11 mouse cellular contexts compared by ENCODE assay signal in genomic region chr8:106971916-106972315, GRCm38 (mm10). TPM values are rescaled to one million over a fixed set of nuclear protein-coding genes. Genes with fewer than 3 reads are reported as not detected.
DNase-seq lines count a peak whose midpoint lies in the region; ATAC-seq lines count a peak whose summit lies in the region.
"Had no signal": no experiment of that assay in that cellular context is flagged by ENCODE, and none has a peak within 500 bp of the region (broad histone marks: within the 10 kb centered on the region; RNA-seq: fewer than 3 reads in every experiment).

No protein-coding gene starts in this region.

- H3K9ac ChIP-seq in heart, embryonic 12.5 days = no peak overlapping the region
- H3K9ac ChIP-seq in lung, embryonic 16.5 days (ENCODE audit: low read length) = no peak overlapping the region
- no peak overlapping the region for H3K9ac ChIP-seq in midbrain, embryonic 14.5 days (replicated peaks; ENCODE audit: low read length)
- H3K9ac ChIP-seq in forebrain, embryonic 16.5 days (replicated peaks; ENCODE audit: low read depth, low read length) = no peak overlapping the region
- H3K9ac ChIP-seq: limb, embryonic 12.5 days had no signal

- no peaks in the 10 kb centered on the region for H3K36me3 ChIP-seq in heart, embryonic 12.5 days
- H3K36me3 ChIP-seq in lung, embryonic 16.5 days (ENCODE audit: control insufficient read depth, insufficient read depth, low read length) = no peaks in the 10 kb centered on the region
- H3K36me3 ChIP-seq in midbrain, embryonic 14.5 days (ENCODE audit: control insufficient read depth, insufficient read depth, low read length) = no peaks in the 10 kb centered on the region
- H3K36me3 ChIP-seq in forebrain, embryonic 16.5 days (ENCODE audit: control insufficient read depth, insufficient read depth) = no peaks in the 10 kb centered on the region
- H3K36me3 ChIP-seq: limb, embryonic 12.5 days had no signal

- no peak overlapping the region for H3K27ac ChIP-seq in heart, embryonic 12.5 days (ENCODE audit: poor library complexity, severe bottlenecking)
- H3K27ac ChIP-seq in lung, embryonic 16.5 days (ENCODE audit: low read length) = 0 out of 2 replicates have a peak overlapping the region, but pooled peaks have one; percentile 5
- H3K27ac ChIP-seq in midbrain, embryonic 14.5 days (replicated peaks; ENCODE audit: low read depth, low read length) = no peak overlapping the region
- no peak overlapping the region for H3K27ac ChIP-seq in forebrain, embryonic 16.5 days (ENCODE audit: low read length)
- H3K27ac ChIP-seq: limb, embryonic 12.5 days had no signal

- peaks cover 12% of the 10 kb centered on the region for H3K4me1 ChIP-seq in heart, embryonic 12.5 days (replicated peaks)
- H3K4me1 ChIP-seq in lung, embryonic 16.5 days (replicated peaks; ENCODE audit: control insufficient read depth, insufficient read depth, low read length) = peaks cover 9% of the 10 kb centered on the region
- no peaks in the 10 kb centered on the region for H3K4me1 ChIP-seq in midbrain, embryonic 14.5 days (ENCODE audit: control insufficient read depth, insufficient read depth, low read length)
- no peaks in the 10 kb centered on the region for H3K4me1 ChIP-seq in forebrain, embryonic 16.5 days (replicated peaks; ENCODE audit: control insufficient read depth, insufficient read depth, low read length)
- H3K4me1 ChIP-seq: limb, embryonic 12.5 days had no signal

- no peaks in the 10 kb centered on the region for H3K9me3 ChIP-seq in heart, embryonic 12.5 days (replicated peaks)
- no peaks in the 10 kb centered on the region for H3K9me3 ChIP-seq in lung, embryonic 16.5 days (ENCODE audit: control insufficient read depth, low read length)
- no peaks in the 10 kb centered on the region for H3K9me3 ChIP-seq in midbrain, embryonic 14.5 days (ENCODE audit: control insufficient read depth, low read length)
- no peaks in the 10 kb centered on the region for H3K9me3 ChIP-seq in forebrain, embryonic 16.5 days (ENCODE audit: control insufficient read depth, low read length)
- H3K9me3 ChIP-seq: limb, embryonic 12.5 days had no signal

- no peak overlapping the region for H3K4me3 ChIP-seq in heart, embryonic 12.5 days
- H3K4me3 ChIP-seq in lung, embryonic 16.5 days (ENCODE audit: low read length) = no peak overlapping the region
- no peak overlapping the region for H3K4me3 ChIP-seq in midbrain, embryonic 14.5 days (replicated peaks; ENCODE audit: low read depth, low read length)
- no peak overlapping the region for H3K4me3 ChIP-seq in forebrain, embryonic 16.5 days (replicated peaks; ENCODE audit: low read length)
- H3K4me3 ChIP-seq: limb, embryonic 12.5 days had no signal

- WGBS in heart, embryonic 12.5 days = 47% methylated on average over 5 of the region's 5 CpGs
- WGBS in lung, embryonic 16.5 days = 42% methylated on average over 5 of the region's 5 CpGs
- WGBS in midbrain, embryonic 14.5 days = 87% methylated on average over 5 of the region's 5 CpGs
- 70% methylated on average over 5 of the region's 5 CpGs for WGBS in forebrain, embryonic 16.5 days

- H3K27me3 ChIP-seq in heart, embryonic 12.5 days (replicated peaks) = no peaks in the 10 kb centered on the region
- no peaks in the 10 kb centered on the region for H3K27me3 ChIP-seq in lung, embryonic 16.5 days (ENCODE audit: control insufficient read depth, insufficient read depth, low read depth, low read length)
- H3K27me3 ChIP-seq in midbrain, embryonic 14.5 days (ENCODE audit: control insufficient read depth, insufficient read depth, low read length) = no peaks in the 10 kb centered on the region
- H3K27me3 ChIP-seq in forebrain, embryonic 16.5 days (replicated peaks; ENCODE audit: control insufficient read depth, insufficient read depth, low read length) = peaks cover 39% of the 10 kb centered on the region
- H3K27me3 ChIP-seq: limb, embryonic 12.5 days had no signal

- 0 out of 2 replicates have a peak, but pooled peaks have one; percentile 72 for ATAC-seq in heart, embryonic 12.5 days (ENCODE audit: insufficient number of reproducible peaks, low FRiP score)
- ATAC-seq in lung, embryonic 16.5 days (ENCODE audit: low read depth) = peak; percentile 71; the same call in 1 of the 2 replicates
- no peak for ATAC-seq in midbrain, embryonic 14.5 days (ENCODE audit: low FRiP score, low TSS enrichment)
- ATAC-seq in forebrain, embryonic 16.5 days = no peak
- ATAC-seq: midbrain, embryonic 16.5 days had no signal

- no peak overlapping the region for H3K4me2 ChIP-seq in heart, embryonic 12.5 days
- H3K4me2 ChIP-seq in lung, embryonic 16.5 days (ENCODE audit: low read depth, low read length) = no peak overlapping the region
- H3K4me2 ChIP-seq in midbrain, embryonic 14.5 days (ENCODE audit: low read length) = no peak overlapping the region
- no peak overlapping the region for H3K4me2 ChIP-seq in forebrain, embryonic 16.5 days (ENCODE audit: low read length)
- H3K4me2 ChIP-seq: limb, embryonic 12.5 days had no signal

- DNase-seq in adrenal gland, postnatal 10 days = peak; percentile 50
- DNase-seq in adrenal gland, postnatal 25 days = no peak
- DNase-seq in 3T3-L1 (ENCODE audit: low read depth, low spot score) = peak; percentile 61
- DNase-seq in midbrain, embryonic 14.5 days = no peak
- DNase-seq in cerebellum, postnatal 4 days (ENCODE audit: low spot score in 2 of 2) = no peak
- DNase-seq: cerebellum, postnatal 36 days had no signal

RNA-seq across cellular contexts. Expression of gene Sntb2, which starts 36.4 kb away (rescaled TPM):
- 10 to 100 TPM; 23.5 to 30.0 TPM for total RNA-seq in adrenal gland, postnatal 10 days (2021)
- 31.4 and 52.7 TPM in 2 replicates for total RNA-seq in adrenal gland, postnatal 25 days (2021)
- polyA plus RNA-seq in heart, embryonic 12.5 days (2016; fragmentation: Nextera tagmentation; extraction: Ambion mirVana) = 11.5 and 12.2 TPM in 2 replicates
- 15.0 and 15.7 TPM in 2 replicates for polyA plus RNA-seq in lung, embryonic 16.5 days (2015; fragmentation: Nextera tagmentation; extraction: Ambion mirVana)
- 3.5 and 3.9 TPM in 2 replicates for polyA plus RNA-seq in midbrain, embryonic 14.5 days (2014; fragmentation: Nextera tagmentation; extraction: Ambion mirVana)
- polyA plus RNA-seq in forebrain, embryonic 16.5 days (2015; fragmentation: Nextera tagmentation; extraction: Ambion mirVana) = 2.8 and 4.8 TPM in 2 replicates

RNA-seq across cellular contexts. Expression of gene Vps4a, which starts 59.1 kb away (rescaled TPM):
- 10 to 100 TPM; 54.5 to 55.5 TPM for total RNA-seq in adrenal gland, postnatal 10 days (2021)
- 78.7 and 102 TPM in 2 replicates for total RNA-seq in adrenal gland, postnatal 25 days (2021)
- polyA plus RNA-seq in heart, embryonic 12.5 days (2016; fragmentation: Nextera tagmentation; extraction: Ambion mirVana) = 50.9 and 53.0 TPM in 2 replicates
- polyA plus RNA-seq in lung, embryonic 16.5 days (2015; fragmentation: Nextera tagmentation; extraction: Ambion mirVana) = 65.3 and 68.9 TPM in 2 replicates
- 152 and 153 TPM in 2 replicates for polyA plus RNA-seq in midbrain, embryonic 14.5 days (2014; fragmentation: Nextera tagmentation; extraction: Ambion mirVana)
- polyA plus RNA-seq in forebrain, embryonic 16.5 days (2015; fragmentation: Nextera tagmentation; extraction: Ambion mirVana) = 153 and 158 TPM in 2 replicates

Comparison
In these comparisons a context has a peak if more than half of its experiments do, and no peak if none do; other contexts are left out.
1. DNase-seq: peak in adrenal gland, postnatal 10 days (single experiment) and 3T3-L1 (single experiment); none in adrenal gland, postnatal 25 days (single experiment), midbrain, embryonic 14.5 days (single experiment) and cerebellum, postnatal 4 days (0 of 2).
2. ATAC-seq: peak in heart, embryonic 12.5 days (single experiment) and lung, embryonic 16.5 days (single experiment); none in midbrain, embryonic 14.5 days (single experiment) and forebrain, embryonic 16.5 days (single experiment).